Mouse (Mus musculus): Measurements from ENCODE around the gene Nphp3.

DNA sequence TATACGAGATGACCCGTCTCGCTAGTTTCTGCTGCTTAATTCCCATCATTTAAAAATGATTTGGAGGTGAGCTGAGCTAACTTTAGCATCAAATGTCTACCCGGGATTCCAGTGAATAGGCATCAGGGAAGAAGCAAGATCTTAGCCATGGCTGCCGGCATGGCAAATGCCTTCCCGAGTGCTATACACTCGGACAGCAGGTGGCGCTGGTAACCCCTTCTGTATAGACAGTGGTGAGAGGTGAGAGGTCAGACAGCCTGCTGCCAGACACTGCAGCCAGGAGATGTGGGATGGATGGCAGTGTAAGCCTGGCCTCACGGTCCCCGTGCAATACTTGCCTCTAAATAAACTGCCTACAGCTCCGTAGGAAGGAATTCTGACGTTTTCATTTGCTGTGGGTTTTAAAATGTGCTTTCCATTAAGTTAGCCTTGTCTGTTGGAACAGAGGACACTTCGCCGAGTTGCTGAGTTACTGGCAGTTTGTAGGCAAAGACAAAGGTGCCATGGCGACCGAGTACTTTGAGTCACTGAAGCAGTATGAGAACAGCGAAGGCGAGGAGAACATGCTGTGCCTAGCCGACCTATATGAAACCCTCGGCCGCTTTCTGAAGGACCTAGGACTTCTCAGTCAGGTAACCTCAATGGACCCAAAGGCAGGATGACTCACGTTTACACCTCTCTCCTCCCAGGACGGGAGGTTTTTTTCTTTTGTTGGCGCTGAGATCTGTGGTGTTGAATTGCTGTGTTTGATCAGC, 33.1 kb downstream of the Nphp3 start:
- TF ChIP-seq MYOD1 (IDR thresholded peaks at IDR 0.05; ENCODE audit: control insufficient read depth, insufficient read length, low read depth) (no peak), CTCF (IDR thresholded peaks at IDR 0.05; ENCODE audit: control insufficient read depth, insufficient read depth, insufficient read length) (peak; percentile 68), USF1 (IDR thresholded peaks at IDR 0.05; ENCODE audit: low read depth) (no peak), MAX (IDR thresholded peaks at IDR 0.05) (no peak), FOSL1 (IDR thresholded peaks at IDR 0.05; ENCODE audit: insufficient read depth, low read length, poor library complexity, severe bottlenecking) (no peak), CEBPB (IDR thresholded peaks at IDR 0.05; ENCODE audit: low read depth) (no peak)

Measured in C2C12 (cell line).